Mouse (Mus musculus) kidney, postnatal 14 days (tissue): ENCODE data around the gene Metrn.

ENCODE experiments used
- DNase-seq: peaks from one replicate; pipeline ENCODE4 v3.0.0; 2022; ENCODE audit warnings: mixed read lengths

Gene Metrn

DNA sequence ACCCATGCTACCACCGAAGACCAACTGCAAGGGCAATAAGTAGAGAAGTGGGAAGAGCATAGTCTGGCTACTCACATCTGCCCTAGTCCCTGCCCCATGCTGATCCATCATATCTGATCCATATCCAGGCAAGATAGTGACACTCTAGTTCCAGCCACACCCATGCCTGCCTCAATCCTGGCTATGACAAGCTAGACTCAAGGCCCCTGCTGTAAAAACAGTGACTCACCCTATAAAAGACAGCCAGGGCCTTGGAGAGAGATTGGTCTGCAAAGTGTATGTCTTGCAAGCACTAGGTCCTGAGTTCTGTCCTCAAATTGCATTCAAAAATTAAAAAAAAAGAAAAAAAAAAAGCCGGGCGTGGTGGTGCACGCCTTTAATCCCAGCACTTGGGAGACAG lies 9.6 kb upstream of the Metrn start:
- DNase-seq = no peak

DNA sequence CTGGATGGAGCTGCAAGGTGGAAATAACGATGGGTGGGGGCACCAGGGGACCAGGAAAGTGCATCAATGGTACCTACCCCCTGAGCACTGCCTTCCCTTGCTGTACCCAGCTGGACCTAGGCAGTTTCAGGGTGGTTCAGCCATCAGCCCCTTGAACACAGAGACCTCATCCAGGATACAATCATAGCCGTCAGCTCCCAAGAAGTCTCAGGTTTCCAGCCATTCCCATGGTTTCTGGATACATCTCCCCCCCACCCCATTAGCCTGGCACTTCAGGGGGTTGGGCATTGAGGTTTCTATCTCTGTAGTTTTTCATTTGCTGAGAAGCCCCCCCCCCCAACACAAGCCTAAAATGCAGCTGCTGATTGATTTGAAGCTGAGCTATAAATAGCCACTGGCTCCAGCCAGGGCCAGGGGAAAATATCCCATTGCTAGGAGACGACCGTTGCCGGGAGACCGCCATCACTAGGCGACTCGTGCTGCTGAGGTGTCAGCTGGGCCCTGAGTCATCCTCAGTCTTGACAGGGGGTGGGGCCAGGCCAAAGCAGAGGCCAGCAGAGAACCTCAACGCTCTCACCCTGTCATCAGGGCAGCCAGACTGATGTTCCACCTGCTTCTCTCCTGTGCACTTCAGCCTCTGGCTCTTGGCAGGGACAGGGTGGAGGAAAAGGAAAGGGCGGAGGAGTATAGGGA lies 6.0 kb upstream of the Metrn start:
- no peak for DNase-seq

DNA sequence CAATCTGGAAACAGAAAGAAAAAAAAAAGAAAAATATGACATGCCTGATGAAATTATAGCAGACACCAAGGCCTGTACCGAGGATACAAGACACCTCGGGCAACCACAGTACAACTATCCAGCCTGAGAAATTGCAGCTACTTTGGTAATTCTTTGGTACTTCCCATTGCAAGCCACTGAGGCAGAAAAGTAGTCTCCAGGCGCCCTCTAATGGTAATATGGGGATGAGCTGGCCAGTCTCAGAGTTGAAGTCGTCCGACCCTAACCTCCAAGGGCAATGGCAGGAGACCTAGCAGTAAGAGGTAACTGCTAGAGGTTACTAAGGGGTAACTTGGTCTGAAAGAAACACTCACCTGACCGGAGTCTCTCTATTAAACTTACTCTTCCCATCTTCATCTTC lies 4.1 kb upstream of the Metrn start:
- peak; percentile 81 for DNase-seq

DNA sequence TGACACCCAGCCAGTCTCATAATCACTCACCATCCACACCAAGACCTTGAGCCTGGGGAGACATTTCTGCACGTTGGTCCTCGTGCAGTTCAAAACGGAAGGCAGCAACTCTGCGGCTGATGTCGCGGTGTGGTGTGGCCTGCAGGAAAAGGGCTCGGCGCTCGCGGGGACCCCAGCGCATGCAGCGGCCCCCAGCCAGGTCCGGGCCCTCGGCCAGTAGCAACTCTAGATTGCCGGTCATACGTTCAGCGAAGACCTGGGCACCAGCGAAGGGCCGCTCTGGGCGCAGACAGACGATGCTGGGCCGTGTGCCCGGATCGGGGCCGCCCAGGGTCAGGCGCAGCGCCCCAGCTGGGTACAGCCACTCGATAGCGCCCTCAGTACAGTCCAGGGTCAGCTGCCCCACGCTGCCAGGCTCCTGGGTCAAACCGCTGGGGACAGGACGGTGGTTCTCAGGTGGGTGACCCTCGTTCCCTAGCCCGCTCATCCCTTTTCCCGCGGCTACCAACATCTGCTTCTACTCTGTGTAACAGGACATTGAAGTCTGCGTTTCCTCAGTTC lies 645 bp downstream of the Metrn start:
- DNase-seq = peak; percentile 54

DNA sequence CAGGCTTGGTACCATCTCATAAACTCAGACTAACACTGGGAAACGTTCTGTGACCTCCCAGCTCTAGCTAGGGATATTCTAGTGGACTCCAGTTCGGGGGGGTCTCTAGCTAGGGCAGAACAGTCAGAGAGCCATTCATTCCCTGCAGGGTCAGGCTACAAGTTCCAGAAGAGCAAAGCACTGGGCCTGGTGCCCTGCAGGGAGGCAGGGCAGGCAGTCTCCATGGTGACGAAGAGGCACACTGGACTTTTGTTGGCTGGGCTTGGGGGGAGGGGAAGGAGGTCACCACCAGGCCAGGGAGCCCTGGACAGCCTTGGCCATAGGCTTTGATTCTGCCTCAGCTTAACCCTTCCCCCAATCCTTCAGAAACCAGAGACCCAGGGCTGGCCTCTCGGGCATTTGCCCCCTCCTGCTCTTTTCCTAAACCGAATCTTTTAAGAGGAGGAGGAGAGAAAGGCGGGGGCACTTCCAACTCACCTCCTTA lies 1.3 kb downstream of the Metrn start, which contains the start of gene AC134908.4:
TSS of gene AC134908.4 (minus strand) at position 51 of the 484 bp plus-strand sequence.
- DNase-seq = peak; percentile 80

DNA sequence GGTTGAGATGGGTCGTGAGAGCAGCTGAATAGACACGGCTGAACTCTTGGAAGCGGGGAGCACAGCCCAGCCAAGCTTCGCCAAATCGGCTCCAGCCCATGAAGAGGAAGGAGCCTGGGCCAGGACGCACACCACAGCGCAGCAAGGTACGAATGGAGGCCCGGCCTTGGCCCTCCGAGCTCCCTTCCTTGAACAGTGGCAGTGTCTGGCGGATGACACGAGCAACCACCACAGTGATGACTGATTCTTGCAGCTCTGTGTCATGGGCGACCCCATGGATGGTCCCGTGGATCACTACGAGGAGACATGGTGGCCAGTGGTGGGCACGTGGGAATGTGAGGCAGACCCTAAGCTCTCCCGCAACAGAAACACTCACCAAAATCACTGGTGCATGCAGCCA lies 1.9 kb downstream of the Metrn start:
- no peak for DNase-seq

DNA sequence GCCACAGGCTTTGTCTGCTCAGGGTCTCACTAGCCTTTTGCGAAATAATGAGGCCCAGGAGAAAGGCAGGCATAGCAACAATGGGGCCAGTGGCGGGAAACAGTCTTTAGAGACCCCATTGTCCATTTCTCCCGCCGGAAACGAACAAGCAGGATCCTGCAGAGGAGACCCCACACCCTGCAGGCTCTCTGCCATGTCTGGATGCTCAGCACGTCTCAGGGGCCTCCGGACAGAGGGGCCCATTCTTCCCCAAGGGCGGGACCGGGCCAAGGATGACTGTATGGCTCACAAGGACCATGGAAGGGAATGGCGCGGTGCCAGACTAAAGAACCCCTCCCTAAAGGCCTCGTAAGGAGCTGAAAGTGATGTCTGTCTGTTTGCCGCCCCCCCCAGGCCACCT lies 2.7 kb downstream of the Metrn start:
- DNase-seq = no peak

DNA sequence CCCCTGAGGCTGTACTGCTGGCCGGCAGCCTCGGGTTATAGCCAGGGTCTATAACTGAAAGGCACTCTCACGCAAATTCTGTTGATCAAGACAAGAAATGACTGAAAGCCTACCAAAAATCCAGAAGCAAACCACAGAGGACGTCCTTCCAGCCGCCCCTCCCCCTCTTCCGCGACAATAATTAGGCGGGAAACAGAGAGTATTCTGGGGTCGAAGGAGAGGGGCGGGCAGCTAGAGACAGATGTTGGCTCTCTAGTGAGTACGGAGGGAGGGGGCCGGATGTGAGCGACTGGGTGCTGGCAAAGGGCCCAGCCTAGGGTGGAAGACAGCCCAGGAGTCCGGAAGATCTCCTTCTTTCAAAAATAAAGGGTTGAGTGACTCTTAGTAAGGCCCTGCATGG lies 4.3 kb downstream of the Metrn start, which contains the start of gene Fam173a:
TSS of gene Fam173a (minus strand) at position 287 of the 400 bp plus-strand sequence.
- peak; percentile 92 for DNase-seq

DNA sequence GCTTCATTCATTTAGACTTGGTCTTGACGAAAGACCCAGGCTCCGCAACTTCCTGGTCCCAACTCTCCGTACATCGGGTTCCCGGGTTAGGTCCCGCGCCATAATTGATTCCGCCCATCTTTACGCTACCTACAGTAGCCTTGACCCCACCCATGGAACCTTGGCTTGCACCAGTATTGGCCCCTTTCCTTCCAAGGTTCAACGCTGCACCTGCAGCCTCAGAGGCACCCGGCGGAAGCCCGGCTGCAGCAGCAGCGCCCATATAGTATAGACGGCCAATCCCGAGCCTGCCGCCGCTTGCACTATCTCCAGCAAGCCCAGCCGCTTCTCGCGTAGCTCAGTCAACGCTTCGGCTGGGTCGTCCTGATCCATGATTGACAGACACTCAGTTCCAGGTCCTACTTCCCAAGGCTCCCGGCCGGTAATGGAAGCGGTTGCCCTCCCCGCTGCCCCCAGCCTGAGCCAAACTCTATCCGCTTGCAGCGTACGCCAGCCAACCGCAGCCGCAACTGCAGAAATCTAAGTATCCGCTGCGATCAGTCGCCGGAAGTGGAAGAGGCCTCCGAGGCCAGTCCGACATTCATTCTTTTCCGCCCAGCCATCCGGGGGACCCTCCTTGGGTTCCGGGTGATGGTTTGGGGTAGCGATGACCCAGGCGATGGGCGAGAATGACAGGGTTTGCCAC lies 5.0 kb downstream of the Metrn start:
- peak; percentile 88 for DNase-seq

DNA sequence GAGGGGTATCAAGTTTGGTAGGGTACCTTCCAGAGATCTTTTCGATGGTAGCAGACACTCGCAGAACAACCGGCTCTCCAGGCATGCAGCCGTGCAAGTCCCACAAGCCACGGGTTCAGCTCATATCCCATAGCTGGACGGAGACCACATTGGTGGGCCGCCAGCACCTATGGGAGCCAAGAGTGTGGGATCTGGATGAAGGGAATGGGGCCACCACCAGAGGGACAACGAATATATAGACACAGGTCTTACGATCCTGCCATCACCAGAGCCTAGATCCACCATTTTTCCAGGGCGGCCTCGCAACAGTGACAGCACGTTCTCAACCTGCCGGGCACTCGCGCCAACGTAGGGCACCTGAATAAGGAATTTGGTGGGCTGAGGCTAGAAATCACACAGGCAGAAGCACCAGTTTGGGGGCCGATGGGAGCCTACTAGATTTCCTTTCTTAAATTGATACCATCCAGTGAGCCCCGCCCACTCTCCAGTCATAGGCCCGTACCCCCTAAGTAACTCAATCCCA lies 5.6 kb downstream of the Metrn start:
- no peak for DNase-seq

DNA sequence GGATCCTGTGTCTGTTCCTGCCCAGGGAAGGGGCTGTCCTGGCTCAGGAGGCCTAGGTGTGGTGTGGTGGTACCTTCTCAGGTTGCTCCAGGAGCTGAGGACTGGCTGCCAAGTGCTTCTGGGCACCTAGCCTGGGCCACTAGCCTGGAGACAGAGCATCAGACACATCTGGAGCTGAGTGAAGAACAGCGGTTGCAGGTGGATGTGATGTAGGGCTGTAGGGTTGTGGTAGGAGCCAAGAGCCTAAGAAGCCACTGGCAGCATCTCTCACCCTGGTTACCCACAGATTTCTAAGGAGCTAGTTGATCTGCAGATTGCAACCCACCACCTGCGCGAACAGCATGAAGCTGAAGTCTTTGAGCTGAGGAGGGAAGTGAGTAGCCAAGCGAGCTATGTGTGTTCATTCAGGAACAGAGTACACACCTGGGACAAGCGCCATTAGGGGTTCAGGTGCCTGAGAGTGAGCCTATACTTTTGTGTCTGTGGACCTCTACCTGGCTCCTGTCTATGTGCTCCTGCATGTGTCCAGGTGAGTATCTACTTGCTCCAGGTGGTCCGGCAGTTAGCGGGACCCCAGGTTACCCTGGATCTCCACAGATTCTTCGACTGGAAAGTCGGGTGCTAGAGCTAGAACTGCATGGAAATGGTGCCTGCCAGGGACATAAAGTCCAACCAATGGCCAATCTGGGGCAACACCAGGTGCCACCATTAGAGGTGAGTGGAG lies 10.0 kb downstream of the Metrn start:
- DNase-seq = no peak

DNA sequence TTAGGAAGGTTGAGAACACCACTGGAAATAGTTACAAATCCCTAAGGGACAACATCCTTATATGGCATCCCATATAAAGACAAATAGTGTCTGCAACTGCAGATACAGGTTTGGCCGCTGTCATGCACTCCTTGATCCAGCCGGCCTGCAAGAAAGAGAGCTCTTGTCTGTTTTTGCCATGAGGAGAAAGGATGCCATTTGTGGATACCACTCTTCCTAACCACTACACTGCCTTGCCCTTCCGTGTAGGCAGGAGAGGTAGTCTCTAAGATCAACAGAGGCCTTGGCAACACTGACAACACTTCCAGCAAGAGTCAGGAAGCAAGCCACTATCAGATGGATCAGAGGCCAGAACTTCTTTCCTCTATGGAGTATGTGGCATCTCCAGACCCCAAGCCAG lies 10.7 kb downstream of the Metrn start, which contains the start of gene Ccdc78:
TSS of gene Ccdc78 (plus strand) at position 301 of the 400 bp plus-strand sequence.
- no peak for DNase-seq

DNA sequence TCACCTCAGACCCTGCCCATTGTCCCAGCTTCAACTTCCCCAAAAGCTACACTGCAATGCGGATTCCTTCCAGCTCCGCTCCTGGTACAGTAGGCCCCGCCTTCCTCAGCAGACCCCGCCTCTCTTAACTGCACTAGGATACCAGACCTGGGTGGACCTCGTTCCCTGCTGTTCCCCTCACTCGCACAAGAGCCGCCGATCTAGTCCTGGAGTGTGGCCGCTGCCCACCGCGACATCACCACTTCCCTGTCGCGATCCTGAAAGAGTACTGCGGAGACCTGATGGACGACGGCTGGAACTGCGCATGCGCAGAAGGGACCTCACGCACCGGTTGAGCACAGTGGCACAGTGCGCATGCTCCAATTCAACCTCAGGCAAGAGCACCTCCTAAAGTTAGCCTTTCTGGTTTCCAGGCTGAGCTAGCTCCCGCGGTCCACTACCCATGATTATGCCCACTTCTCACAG lies 11.6 kb downstream of the Metrn start, which contains the start of gene Haghl:
TSS of gene Haghl (minus strand) at position 393 of the 465 bp plus-strand sequence.
- peak; percentile 98 for DNase-seq

DNA sequence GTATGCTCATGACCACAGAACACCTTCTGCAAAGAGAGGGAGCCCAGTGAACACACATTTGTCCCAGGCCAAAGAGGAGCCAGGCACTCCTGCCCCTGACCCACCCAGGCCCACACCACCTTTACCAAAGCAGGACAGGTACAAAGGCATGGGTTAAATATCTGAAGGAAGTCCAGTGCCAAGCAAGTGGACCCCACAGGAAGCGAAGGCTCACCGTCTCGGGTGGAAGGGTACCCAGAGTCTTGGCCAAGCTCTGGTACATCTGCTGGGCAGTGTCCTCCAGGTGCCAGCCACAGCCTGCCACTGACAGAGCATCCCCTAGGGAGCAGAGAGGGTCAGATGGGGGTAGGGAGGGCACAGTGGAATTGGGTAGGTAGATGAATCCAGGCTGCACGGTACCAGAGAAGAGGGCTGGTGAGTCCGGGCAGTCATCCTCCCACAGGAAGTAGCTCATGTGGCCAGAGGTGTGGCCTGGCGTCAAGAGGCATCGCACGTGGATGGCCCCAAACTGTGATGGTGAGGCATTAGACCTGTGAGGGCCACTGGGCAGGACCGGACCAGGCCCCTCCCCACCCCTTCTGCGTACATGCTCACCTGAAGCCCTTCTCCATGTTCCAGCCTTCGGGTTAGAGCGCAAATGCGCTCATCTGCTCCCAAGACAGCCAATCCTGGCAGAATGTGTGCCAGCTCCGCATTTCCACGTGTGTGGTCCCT lies 12.9 kb downstream of the Metrn start:
- no peak for DNase-seq

DNA sequence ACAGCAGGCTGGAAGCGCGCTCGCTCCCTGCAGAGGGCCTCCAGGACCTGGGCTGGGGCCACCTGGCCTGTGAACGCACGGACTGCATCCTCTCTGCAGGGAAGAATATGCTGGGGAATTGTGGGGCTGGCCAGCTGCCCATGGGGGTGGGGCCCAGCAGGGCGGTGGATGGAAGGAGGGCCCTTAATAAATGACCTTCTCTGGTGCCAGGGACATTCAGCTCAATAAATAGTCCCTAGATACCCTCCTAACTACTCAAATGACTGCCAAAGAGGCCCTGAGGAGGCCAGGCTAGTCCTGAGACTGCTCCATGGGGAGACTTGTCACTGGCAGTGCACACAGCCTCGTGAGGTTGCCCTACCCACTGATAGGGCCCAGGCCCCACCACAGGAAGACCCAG lies 13.8 kb downstream of the Metrn start:
- DNase-seq = no peak

DNA sequence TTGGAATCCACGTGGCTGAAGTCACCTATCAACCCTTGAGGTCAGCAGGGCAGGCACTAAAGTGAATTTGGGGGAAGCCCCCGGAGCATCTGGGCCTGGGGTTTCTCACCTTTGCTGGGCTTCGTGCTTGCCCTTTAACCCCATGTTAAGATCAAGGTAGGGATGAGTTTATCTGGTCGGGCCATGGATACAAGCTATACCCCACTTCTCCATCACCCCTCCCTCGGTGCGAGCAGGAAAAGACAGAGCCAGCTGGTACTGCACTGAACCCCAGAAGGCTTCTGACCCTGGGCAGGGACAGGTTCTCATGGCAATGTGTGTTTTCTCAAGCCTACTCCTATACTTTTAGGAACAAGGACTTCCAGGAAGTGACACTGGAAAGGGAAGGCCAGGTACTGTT lies 15.6 kb downstream of the Metrn start:
- no peak for DNase-seq

DNA sequence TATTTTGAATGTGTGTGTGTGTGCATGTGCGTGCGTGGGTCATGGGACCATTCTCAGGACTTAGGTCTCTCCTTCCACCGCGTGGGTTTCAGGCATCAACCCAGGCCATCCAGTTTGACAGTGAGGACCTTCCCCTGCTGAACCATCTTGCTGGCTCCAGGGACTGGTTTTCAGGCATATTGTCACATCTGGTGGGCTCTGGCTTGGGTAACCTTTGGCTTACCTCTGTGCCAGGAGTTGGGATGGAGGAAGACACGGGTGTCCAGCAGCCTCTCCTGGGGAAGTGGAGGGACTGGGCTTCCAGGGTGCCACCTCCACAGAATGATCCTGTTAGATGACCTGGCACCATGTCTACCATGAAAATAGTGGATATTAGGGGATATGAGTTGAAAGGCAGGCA lies 19.0 kb downstream of the Metrn start:
- no peak for DNase-seq

DNA sequence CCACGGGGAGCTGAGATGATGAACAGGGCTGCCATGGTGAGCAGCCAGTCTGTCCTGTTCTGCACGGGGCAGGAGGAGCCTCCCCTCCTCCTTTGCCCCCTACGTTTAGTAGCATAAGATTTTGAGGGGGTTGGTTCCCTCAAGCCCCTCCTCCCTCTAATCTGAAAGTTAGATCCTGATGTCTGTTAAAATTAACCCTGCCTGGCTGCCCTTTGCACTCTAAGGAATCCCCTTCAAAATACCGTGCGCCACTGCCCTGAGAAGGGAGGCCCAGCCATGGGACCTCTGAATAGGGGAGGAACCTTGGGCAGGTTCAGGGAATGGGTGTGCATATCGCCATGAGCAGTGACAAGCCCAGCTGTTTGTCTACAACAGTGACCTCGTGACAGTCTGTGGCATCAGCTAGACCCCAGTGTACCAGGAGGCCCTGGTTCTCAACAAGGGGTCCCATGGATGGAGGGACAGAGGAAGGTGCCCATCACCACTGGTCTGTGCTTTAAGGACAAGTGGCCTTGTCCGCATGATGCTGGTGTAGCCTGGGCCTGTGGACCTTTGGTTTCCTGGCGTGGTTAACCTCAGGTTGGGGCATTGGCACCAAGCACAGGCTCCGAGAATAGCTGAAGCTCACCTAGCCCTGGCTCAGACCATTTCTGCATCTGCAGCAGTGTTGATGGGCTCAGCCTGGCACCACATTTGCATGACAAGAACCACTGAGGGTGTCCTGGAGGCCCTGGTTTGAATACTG lies 21.4 kb downstream of the Metrn start:
- peak; percentile 50 for DNase-seq

DNA sequence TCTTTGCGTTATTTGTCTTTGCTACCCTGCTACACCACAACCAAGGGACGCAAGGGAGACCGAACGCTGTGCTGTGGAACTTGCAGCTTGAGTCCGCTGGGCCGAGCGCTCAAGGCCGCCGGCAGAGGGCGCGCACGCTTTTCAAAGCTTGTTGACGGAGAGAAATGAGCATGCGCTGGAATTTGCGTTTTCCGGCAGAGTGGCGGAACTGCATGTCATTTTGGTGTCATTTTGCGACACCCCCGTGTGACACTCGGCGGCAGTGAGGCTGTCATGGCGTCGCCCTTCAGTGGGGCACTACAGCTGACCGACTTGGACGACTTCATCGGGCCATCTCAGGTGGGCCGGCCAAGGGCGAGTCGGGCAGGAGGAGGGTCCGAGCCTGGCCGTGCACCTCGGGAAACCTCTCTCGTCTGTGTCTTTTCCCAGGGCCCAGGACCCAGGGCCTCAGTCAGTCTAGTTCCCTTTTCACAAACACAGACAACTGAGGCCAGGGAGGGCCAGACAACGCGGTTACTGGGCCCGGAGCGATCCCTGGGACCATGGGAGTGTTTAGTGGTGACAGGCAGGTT lies 23.3 kb downstream of the Metrn start, which contains the start of gene Narfl:
TSS of gene Narfl (plus strand) at position 228 of the 572 bp plus-strand sequence.
- peak; percentile 97 for DNase-seq

DNA sequence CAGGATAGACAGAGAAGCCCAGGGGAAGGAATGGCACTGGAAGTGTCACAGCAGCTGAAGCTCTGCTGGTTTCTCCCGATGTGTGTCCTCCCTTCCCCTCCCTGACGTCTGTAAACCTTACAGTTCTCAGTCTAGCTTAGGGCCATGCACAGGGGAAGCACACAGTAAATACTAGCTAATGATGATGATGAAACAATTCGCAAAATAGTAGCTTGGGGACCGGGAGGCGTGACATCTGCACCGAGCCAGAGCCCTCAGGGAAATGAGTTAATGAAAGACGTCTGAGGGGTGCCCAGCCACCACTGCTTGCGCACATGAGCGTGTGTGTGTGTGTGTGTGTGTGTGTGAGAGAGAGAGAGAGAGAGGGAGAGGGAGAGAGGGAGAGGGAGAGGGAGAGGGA lies 27.6 kb downstream of the Metrn start:
- DNase-seq = no peak

DNA sequence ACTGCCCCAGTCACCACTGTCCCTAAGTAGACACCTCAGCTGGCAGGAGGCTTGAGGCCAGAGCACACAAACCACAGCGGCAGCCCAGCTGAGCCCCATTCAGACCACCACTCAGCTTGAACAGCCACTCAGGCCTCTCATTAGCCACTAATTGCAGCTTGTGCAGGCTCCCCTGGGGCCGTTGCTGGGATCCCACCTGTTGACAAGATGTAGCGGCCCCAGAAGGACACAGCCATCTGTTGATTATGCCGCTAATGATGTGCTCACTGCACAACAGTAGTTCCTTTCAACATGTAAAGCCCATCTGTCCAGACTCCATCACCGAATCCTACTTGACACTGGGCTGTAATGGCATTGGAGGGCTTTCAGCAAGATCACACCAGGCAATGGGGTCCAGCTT lies 31.1 kb downstream of the Metrn start:
- no peak for DNase-seq
